8 mouse cellular contexts compared by ENCODE assay signal in the genomic region with DNA sequence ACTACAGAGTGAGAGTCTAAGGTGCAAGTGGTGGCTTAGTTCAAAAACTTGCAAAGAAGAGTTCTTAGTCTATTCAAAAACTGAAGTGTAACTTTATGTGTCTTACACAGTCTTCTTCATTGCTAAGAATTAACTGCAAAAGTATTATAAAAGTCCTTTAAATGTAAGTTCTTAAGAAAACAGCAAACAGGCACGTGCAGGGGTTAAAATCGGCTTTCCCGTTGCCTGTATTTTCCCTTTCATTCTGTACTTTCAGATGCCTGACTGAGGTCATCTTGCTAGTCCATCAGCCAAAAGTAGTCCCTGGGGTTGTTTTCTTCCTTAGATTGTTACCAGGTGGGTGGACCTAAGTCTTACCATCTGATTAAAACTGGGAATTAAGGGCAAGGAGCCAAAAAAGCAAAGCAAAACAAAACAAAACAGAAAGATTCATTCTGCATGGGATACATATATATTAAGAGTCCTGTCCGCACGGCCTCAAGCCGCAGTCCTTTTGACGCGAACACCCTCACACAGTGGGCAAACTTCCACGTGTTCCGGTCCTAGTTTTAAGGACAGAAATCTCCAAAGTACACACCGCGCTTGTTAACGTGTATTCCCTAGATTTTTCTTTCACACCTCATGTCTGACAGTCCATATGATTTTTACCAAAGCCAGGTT. TPM values are rescaled to one million over a fixed set of nuclear protein-coding genes. Genes with fewer than 3 reads are reported as not detected.
DNase-seq lines count a peak whose midpoint lies in the region; ATAC-seq and TF ChIP-seq lines count a peak whose summit lies in the region.

No protein-coding gene starts in this region.

- no peaks in the 10 kb centered on the region; the same call in 1 of the 2 replicates for H3K36me3 ChIP-seq in midbrain, embryonic 15.5 days (replicated peaks)

- peak overlapping the region; percentile 82 for H3K4me2 ChIP-seq in midbrain, embryonic 15.5 days

- no peak for TF ChIP-seq POLR2A in brain, embryonic 14.5 days (IDR thresholded peaks at IDR 0.05; ENCODE audit: borderline replicate concordance, extremely low read depth, insufficient read depth, insufficient read length, poor library complexity, severe bottlenecking)

- H3K4me1 ChIP-seq in midbrain, embryonic 15.5 days: peaks cover 23% of the 10 kb centered on the region

- H3K27me3 ChIP-seq in midbrain, embryonic 15.5 days (replicated peaks): no peaks in the 10 kb centered on the region

- peak overlapping the region; percentile 91 for H3K27ac ChIP-seq in midbrain, embryonic 15.5 days

- peak; percentile 42 for ATAC-seq in midbrain, embryonic 15.5 days (replicated peaks)

- H3K9ac ChIP-seq in midbrain, embryonic 15.5 days: peak overlapping the region; percentile 95

- H3K4me3 ChIP-seq in midbrain, embryonic 15.5 days: peak overlapping the region; percentile 77

- peak; percentile 46 for DNase-seq in cerebellum, adult 11-12 months
- no peak for DNase-seq in cerebellum, postnatal 4 days (ENCODE audit: low spot score in 2 of 2)
- peak; percentile 31 for DNase-seq in brain, embryonic 14.5 days (ENCODE audit: low read depth)
- DNase-seq in heart, adult 9 months (ENCODE audit: low spot score in 2 of 2): peak; percentile 59 to 71
- DNase-seq in kidney, postnatal 10 days: peak; percentile 28
- DNase-seq in spleen, postnatal 36 days (ENCODE audit: low spot score in 2 of 2): no peak
- no peak for DNase-seq in urinary bladder, postnatal 36 days (ENCODE audit: low spot score in 2 of 2)

- H3K9me3 ChIP-seq in midbrain, embryonic 15.5 days: no peaks in the 10 kb centered on the region

- TF ChIP-seq CTCF in brain, embryonic 14.5 days (IDR thresholded peaks at IDR 0.05; ENCODE audit: borderline replicate concordance, extremely low read depth, insufficient read depth, insufficient read length): no peak

- 56% methylated on average over 13 of the region's 13 CpGs for WGBS in midbrain, embryonic 15.5 days

RNA-seq across cellular contexts. Expression of a gene that starts 1.1 kb away (rescaled TPM):
- 19.9 and 22.9 TPM in 2 replicates for polyA plus RNA-seq in brain, embryonic 14.5 days (2012; rRNA removed)
- polyA plus RNA-seq in midbrain, embryonic 15.5 days (2015; fragmentation: Nextera tagmentation; extraction: Ambion mirVana): 36.8 and 39.6 TPM in 2 replicates

RNA-seq across cellular contexts. Expression of a gene that starts 28.4 kb away (rescaled TPM):
- 21.7 and 23.6 TPM in 2 replicates for polyA plus RNA-seq in brain, embryonic 14.5 days (2012; rRNA removed)
- 30.6 and 32.4 TPM in 2 replicates for polyA plus RNA-seq in midbrain, embryonic 15.5 days (2015; fragmentation: Nextera tagmentation; extraction: Ambion mirVana)

Comparison
In these comparisons a context has a peak if more than half of its experiments do, and no peak if none do; other contexts are left out.
1. DNase-seq: peak in cerebellum, adult 11-12 months (single experiment), brain, embryonic 14.5 days (single experiment), heart, adult 9 months (2 of 2) and kidney, postnatal 10 days (single experiment); none in cerebellum, postnatal 4 days (0 of 2), spleen, postnatal 36 days (0 of 2) and urinary bladder, postnatal 36 days (0 of 2).